Mouse (Mus musculus): Measurements from ENCODE around the gene Tmem159. TPM values are rescaled to one million over a fixed set of nuclear protein-coding genes. Genes with fewer than 3 reads are reported as not detected.

The Tmem159 gene
- polyA plus RNA-seq, 1 experiment from 2014 or later: 27.8 TPM

GRCm38 (mm10) chr7:120104975-120105374 is 2.8 kb downstream of the Tmem159 start:
- Histone ChIP-seq H3K27ac (replicated peaks) (no peak overlapping the region), H3K9me3 (no peaks in the 10 kb centered on the region), H3K4me3 (no peak overlapping the region), H3K36me3 (replicated peaks) (peaks cover 5% of the 10 kb centered on the region; the same call in 1 of the 2 replicates), H3K27me3 (replicated peaks; ENCODE audit: low read depth, poor library complexity, severe bottlenecking) (peaks cover 6% of the 10 kb centered on the region), H3K4me1 (peaks cover 18% of the 10 kb centered on the region)
- WGBS: 60% methylated on average over 3 of the region's 3 CpGs
- no peak for DNase-seq (ENCODE audit: low spot score)

GRCm38 (mm10) chr7:120106356-120106755 is 4.2 kb downstream of the Tmem159 start:
- H3K27ac ChIP-seq (replicated peaks): no peak overlapping the region
- WGBS: 84% methylated on average over 2 of the region's 2 CpGs
- no peaks in the 10 kb centered on the region for H3K9me3 ChIP-seq
- H3K36me3 ChIP-seq (replicated peaks): peaks cover 5% of the 10 kb centered on the region; the same call in 1 of the 2 replicates
- DNase-seq (ENCODE audit: low spot score): no peak
- no peak overlapping the region for H3K4me3 ChIP-seq
- H3K4me1 ChIP-seq: peaks cover 18% of the 10 kb centered on the region
- H3K27me3 ChIP-seq (replicated peaks; ENCODE audit: low read depth, poor library complexity, severe bottlenecking): peaks cover 6% of the 10 kb centered on the region

GRCm38 (mm10) chr7:120109676-120110075 is 7.5 kb downstream of the Tmem159 start:
- no peaks in the 10 kb centered on the region for H3K27me3 ChIP-seq (replicated peaks; ENCODE audit: low read depth, poor library complexity, severe bottlenecking)
- peaks cover 14% of the 10 kb centered on the region for H3K36me3 ChIP-seq (replicated peaks)
- H3K4me1 ChIP-seq: no peaks in the 10 kb centered on the region
- WGBS: 81% methylated on average over 5 of the region's 5 CpGs
- no peak for DNase-seq (ENCODE audit: low spot score)
- no peak overlapping the region for H3K27ac ChIP-seq (replicated peaks)
- H3K9me3 ChIP-seq: no peaks in the 10 kb centered on the region
- no peak overlapping the region for H3K4me3 ChIP-seq

- Histone ChIP-seq H3K36me3 (replicated peaks) (peaks cover 47% of the 10 kb centered on the region), H3K4me3 (no peak overlapping the region), H3K27me3 (replicated peaks; ENCODE audit: low read depth, poor library complexity, severe bottlenecking) (no peaks in the 10 kb centered on the region), H3K9me3 (no peaks in the 10 kb centered on the region), H3K4me1 (peaks cover 8% of the 10 kb centered on the region; the same call in 1 of the 2 replicates), H3K27ac (replicated peaks) (no peak overlapping the region)
- WGBS: 86% methylated on average over 5 of the region's 5 CpGs
- DNase-seq (ENCODE audit: low spot score): no peak
These were observed 14.8 kb downstream of the Tmem159 start for GRCm38 (mm10) chr7:120116976-120117375.

- H3K4me1 ChIP-seq: peaks cover 8% of the 10 kb centered on the region; the same call in 1 of the 2 replicates
- WGBS: 40% methylated on average over 6 of the region's 6 CpGs
- H3K9me3 ChIP-seq: no peaks in the 10 kb centered on the region
- DNase-seq (ENCODE audit: low spot score): no peak
- H3K4me3 ChIP-seq: no peak overlapping the region
- no peak overlapping the region for H3K27ac ChIP-seq (replicated peaks)
- H3K36me3 ChIP-seq (replicated peaks): peaks cover 47% of the 10 kb centered on the region
- H3K27me3 ChIP-seq (replicated peaks; ENCODE audit: low read depth, poor library complexity, severe bottlenecking): no peaks in the 10 kb centered on the region
These were observed 15.4 kb downstream of the Tmem159 start for GRCm38 (mm10) chr7:120117529-120117928.

- WGBS: 87% methylated on average over 4 of the region's 4 CpGs
- Histone ChIP-seq H3K4me3 (no peak overlapping the region), H3K27ac (replicated peaks) (no peak overlapping the region), H3K4me1 (peaks cover 42% of the 10 kb centered on the region), H3K9me3 (no peaks in the 10 kb centered on the region), H3K27me3 (replicated peaks; ENCODE audit: low read depth, poor library complexity, severe bottlenecking) (no peaks in the 10 kb centered on the region), H3K36me3 (replicated peaks) (peaks cover 23% of the 10 kb centered on the region)
- no peak for DNase-seq (ENCODE audit: low spot score)
These were observed 21.6 kb downstream of the Tmem159 start for GRCm38 (mm10) chr7:120123776-120124175.

- Histone ChIP-seq H3K27me3 (replicated peaks; ENCODE audit: low read depth, poor library complexity, severe bottlenecking) (no peaks in the 10 kb centered on the region), H3K36me3 (replicated peaks) (peaks cover 21% of the 10 kb centered on the region), H3K4me3 (no peak overlapping the region), H3K27ac (replicated peaks) (peak overlapping the region; percentile 74), H3K9me3 (no peaks in the 10 kb centered on the region), H3K4me1 (peaks cover 48% of the 10 kb centered on the region)
- 2% methylated on average over 3 of the region's 3 CpGs for WGBS
- peak; percentile 81 for DNase-seq (ENCODE audit: low spot score)
These were observed 22.7 kb downstream of the Tmem159 start for GRCm38 (mm10) chr7:120124844-120125243.

- Histone ChIP-seq H3K27ac (replicated peaks) (peak overlapping the region; percentile 89), H3K4me1 (peaks cover 54% of the 10 kb centered on the region), H3K4me3 (peak overlapping the region; percentile 18; the same call in 1 of the 2 replicates), H3K36me3 (replicated peaks) (no peaks in the 10 kb centered on the region), H3K9me3 (no peaks in the 10 kb centered on the region), H3K27me3 (replicated peaks; ENCODE audit: low read depth, poor library complexity, severe bottlenecking) (no peaks in the 10 kb centered on the region)
- peak; percentile 57 for DNase-seq (ENCODE audit: low spot score)
- 8% methylated on average over 5 of the region's 5 CpGs for WGBS
These were observed 25.0 kb downstream of the Tmem159 start for GRCm38 (mm10) chr7:120126976-120127685.

- peak; percentile 86 for DNase-seq (ENCODE audit: low spot score)
- peak overlapping the region; percentile 89 for H3K27ac ChIP-seq (replicated peaks)
- WGBS: 13% methylated on average over 4 of the region's 4 CpGs
- no peaks in the 10 kb centered on the region for H3K36me3 ChIP-seq (replicated peaks)
- H3K4me3 ChIP-seq: no peak overlapping the region; the same call in 1 of the 2 replicates
- peaks cover 54% of the 10 kb centered on the region for H3K4me1 ChIP-seq
- no peaks in the 10 kb centered on the region for H3K9me3 ChIP-seq
- no peaks in the 10 kb centered on the region for H3K27me3 ChIP-seq (replicated peaks; ENCODE audit: low read depth, poor library complexity, severe bottlenecking)
These were observed 25.5 kb downstream of the Tmem159 start for GRCm38 (mm10) chr7:120127686-120128059.

GRCm38 (mm10) chr7:120128951-120129350 is 26.8 kb downstream of the Tmem159 start:
- WGBS: 78% methylated on average over 4 of the region's 4 CpGs
- Histone ChIP-seq H3K27me3 (replicated peaks; ENCODE audit: low read depth, poor library complexity, severe bottlenecking) (no peaks in the 10 kb centered on the region), H3K27ac (replicated peaks) (peak overlapping the region; percentile 89)

GRCm38 (mm10) chr7:120142743-120143142 is 40.6 kb downstream of the Tmem159 start:
- H3K9me3 ChIP-seq: no peaks in the 10 kb centered on the region
- H3K4me3 ChIP-seq: no peak overlapping the region
- no peak overlapping the region for H3K27ac ChIP-seq (replicated peaks)
- H3K4me1 ChIP-seq: no peaks in the 10 kb centered on the region
- WGBS: 93% methylated on average over 1 of the region's 1 CpGs
- H3K36me3 ChIP-seq (replicated peaks): no peaks in the 10 kb centered on the region
- no peak for DNase-seq (ENCODE audit: low spot score)
- no peaks in the 10 kb centered on the region for H3K27me3 ChIP-seq (replicated peaks; ENCODE audit: low read depth, poor library complexity, severe bottlenecking)

More at GRCm38 (mm10) chr7:120128951-120129350, 26.8 kb downstream of the Tmem159 start:
- no peaks in the 10 kb centered on the region for H3K36me3 ChIP-seq (replicated peaks)
- no peak overlapping the region for H3K4me3 ChIP-seq
- H3K4me1 ChIP-seq: peaks cover 54% of the 10 kb centered on the region
- DNase-seq (ENCODE audit: low spot score): no peak
- H3K9me3 ChIP-seq: no peaks in the 10 kb centered on the region

- Histone ChIP-seq H3K27me3 (replicated peaks; ENCODE audit: low read depth, poor library complexity, severe bottlenecking) (no peaks in the 10 kb centered on the region), H3K36me3 (replicated peaks) (no peaks in the 10 kb centered on the region), H3K4me1 (peaks cover 5% of the 10 kb centered on the region), H3K9me3 (no peaks in the 10 kb centered on the region), H3K4me3 (no peak within 1 kb of the TSS), H3K27ac (replicated peaks) (no peak within 1 kb of the TSS)
- DNase-seq (ENCODE audit: low spot score): no peak
- 73% methylated on average over 9 of the region's 9 CpGs for WGBS
These were observed 43.0 kb downstream of the Tmem159 start, which contains the start of gene Zp2 for GRCm38 (mm10) chr7:120145191-120145590. TSS of gene Zp2 (minus strand) at chr7:120145291.

- H3K4me3 ChIP-seq: no peak overlapping the region
- no peaks in the 10 kb centered on the region for H3K9me3 ChIP-seq
- 0 out of 2 replicates have a peak, but pooled peaks cover 2% of the 10 kb centered on the region for H3K27me3 ChIP-seq (replicated peaks; ENCODE audit: low read depth, poor library complexity, severe bottlenecking)
- peaks cover 13% of the 10 kb centered on the region for H3K4me1 ChIP-seq
- H3K27ac ChIP-seq (replicated peaks): 0 out of 2 replicates have a peak overlapping the region, but pooled peaks have one; percentile 3
- 10% methylated on average over 3 of the region's 3 CpGs for WGBS
- DNase-seq (ENCODE audit: low spot score): peak; percentile 48
- H3K36me3 ChIP-seq (replicated peaks): no peaks in the 10 kb centered on the region
These were observed 48.1 kb downstream of the Tmem159 start for GRCm38 (mm10) chr7:120150257-120150656.
